Mouse (Mus musculus) CD4-positive helper T cell, adult 2 months (primary cell): ENCODE data around the gene Fbh1.

Source experiments
- DNase-seq: peaks from one replicate; pipeline ENCODE4 v3.0.0-alpha.2; 2012; ENCODE audit warnings: low read depth, missing footprints, low spot score

Fbh1 gene

DNA sequence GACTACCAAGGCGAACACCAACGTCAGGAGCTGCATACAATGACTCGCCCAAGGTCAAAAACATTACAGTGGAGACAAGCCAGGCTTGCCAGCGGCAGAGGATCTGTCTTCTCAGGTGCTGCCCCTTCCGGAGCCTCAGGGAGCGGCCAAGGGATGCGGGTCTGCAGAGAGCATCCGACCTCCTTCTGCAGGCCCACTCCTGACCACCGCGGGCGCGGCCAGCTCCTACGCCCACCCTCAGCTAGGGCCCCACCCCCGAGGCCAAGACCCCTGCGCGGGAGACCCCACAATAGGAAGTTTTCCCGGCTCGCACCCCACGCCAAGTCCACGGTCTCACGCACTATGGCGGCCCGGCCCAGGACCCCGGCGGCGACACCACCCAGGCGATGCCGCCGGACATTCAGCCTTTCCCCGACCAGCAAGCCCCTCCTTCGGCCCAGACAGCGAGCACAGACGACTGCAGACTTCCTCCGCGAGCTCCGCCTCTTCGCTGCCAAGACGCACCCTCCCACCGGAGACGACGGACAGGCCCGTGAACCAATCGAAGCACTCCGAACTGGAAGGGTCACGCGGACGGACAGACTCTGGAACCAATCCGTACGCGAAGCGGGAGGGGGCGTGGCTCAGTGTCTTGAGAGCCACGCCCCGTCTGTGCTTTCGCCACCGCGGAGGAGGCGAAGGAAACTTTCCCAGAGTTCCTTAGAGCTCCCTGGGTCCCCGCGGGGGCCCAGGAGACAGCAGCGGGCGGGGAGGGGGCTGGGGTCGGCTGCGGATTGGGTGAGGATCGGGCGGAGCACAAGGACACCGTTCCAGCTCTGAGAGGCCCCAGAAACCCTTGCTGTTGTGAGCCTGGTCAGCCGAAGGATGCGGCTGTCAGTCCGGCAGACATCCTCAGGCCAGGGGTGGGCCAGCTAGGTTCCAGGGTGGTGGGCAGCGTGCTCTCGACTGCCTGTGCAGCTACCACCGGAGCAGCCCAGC, at the start of gene Fbh1, which contains the start of gene Ankrd16:
Fbh1 (minus strand) TSS at position 492 of the 978 bp plus-strand sequence.
Ankrd16 (plus strand) TSS at position 786 of the 978 bp plus-strand sequence.
- DNase-seq: peak; percentile 99

DNA sequence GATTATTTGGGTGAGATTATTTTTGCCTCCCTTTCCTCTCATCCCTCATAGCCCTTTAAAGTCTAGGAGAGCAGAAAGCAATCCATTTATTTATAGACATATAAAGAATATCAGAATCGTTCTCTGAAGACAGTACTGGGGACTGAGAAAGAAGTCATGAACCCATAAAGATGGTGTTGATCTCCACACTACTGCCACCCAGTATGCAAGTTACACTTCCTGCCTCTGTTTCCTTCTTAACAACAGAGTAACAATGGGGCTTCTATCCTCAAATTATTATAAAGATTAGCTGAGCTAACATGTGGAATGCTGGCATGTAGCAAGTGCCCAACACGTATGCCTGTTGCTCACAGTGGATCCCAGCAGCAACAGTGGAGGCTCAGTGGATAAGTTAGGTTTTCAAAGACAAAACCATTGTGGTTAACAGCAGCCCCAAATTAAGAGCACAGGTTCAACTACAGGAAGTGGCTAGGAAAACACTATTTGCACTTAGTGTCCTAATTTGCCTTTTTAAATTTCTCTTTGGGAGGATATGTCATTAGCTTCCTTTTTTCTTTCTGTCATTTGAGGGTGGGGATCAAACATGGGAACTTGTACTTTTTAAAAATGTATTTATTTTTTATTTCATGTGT, 24.0 kb upstream of the Fbh1 start:
- peak; percentile 18 for DNase-seq

DNA sequence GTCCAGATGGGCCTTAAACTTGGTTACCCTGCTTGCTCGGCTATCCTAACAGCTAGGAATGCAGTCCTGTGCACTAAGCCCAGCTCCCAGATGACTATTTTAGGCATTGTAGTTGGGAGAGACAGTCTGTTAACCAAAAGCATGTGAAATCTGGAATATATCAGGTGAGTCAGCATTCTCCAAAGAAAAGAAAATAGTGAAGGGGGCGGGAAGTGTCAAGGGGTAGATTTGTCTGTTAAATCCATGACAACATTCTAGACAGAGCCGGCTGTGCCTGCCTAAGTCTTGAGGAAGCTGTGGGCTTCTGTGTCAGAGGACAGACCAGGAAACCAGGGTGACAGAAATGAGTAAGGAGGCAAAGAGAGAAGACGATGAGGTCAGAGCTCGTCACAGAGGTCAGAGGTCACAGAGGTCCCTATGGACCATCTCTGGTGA, 20.6 kb upstream of the Fbh1 start:
- peak; percentile 14 for DNase-seq

DNA sequence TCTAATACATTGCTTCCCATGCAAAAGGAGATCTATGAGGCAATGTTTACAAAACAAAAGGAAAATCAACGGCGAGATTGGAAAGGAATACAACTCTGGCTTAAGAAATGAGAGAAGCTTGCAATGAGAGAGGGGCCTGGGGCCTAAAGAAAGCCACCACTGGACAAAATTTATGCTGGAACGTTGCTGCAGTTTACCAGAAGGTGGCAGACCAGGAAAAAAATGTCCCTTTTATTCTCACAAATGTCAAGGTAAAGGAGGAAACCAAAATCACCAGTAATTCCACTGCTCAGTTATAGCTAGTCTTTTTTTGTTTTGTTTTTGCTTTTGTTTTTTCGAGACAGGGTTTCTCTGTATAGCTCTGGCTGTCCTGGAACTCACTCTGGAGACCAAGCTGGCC, 17.3 kb upstream of the Fbh1 start:
- no peak for DNase-seq

DNA sequence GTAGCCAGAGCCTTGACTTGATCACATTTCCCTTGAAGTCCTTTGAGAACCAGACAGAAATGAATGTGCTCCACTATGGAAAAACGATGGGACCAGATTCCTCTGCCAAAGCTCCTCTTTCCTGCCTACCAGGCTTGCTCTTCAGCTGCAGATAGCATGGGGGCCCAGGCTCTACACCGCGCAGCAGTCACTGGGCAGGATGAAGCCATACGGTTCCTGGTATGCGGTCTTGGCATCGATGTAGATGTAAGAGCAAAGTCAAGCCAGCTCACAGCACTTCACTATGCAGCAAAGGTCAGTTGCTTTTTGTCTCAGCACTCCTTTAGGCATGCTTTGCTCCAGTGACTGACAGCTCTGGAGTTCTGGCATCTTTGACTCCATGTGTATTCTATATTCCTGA, 6.8 kb upstream of the Fbh1 start:
- DNase-seq: no peak

DNA sequence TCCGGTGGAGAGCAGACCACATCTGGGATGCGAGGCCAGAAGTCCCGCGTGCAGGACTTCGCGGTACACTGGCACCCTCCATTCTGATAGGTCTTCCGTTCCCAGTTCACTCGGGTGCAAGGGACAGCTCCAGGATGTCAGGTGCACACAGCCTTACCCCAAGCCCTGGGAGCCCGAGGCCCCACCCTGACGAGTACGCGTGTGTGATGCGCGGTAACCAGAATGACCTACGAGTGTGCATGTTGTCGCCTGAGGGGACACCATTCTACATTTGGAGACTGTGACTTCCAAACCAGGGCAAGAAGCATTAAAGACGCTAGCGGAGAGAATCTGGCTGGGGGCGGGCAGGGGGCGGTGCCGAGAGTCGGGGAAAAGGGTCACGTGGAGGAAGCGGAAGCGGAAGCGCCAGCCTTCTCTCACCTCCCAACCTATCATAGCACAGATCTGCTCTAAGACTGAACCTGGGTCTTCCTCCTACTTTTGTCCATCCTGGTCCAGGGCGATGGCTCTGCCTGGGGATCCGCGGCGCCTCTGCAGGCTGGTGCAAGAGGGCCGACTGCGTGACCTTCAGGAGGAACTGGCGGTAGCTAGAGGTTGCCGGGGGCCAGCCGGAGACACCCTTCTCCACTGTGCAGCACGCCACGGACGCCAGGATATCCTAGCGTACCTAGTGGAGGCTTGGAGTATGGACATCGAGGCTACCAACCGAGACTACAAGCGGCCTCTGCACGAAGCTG, 873 bp upstream of the Fbh1 start:
- peak; percentile 95 for DNase-seq

GRCm38 (mm10) chr2:11776415-11776814, 967 bp downstream of the Fbh1 start:
- DNase-seq: no peak

DNA sequence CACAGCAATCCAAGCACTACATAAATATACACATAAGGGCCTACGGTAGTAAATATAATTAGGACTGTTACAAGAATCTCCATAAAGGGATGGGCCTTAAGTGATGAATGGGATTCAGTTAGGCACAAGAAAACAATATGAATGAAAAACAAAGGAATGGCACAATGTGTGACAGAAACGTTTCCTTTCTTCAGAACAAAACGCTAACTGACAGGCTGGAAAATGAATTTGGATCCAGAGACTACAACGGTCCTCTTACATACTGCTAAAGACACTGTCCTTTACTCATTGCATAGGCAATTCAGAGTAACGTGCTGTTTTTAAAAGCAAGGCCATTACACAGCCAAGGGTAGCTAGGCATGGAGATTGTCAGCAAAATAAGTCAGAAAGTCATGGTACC, 2.3 kb downstream of the Fbh1 start:
- no peak for DNase-seq

GRCm38 (mm10) chr2:11774426-11774825, 3.0 kb downstream of the Fbh1 start:
- no peak for DNase-seq

DNA sequence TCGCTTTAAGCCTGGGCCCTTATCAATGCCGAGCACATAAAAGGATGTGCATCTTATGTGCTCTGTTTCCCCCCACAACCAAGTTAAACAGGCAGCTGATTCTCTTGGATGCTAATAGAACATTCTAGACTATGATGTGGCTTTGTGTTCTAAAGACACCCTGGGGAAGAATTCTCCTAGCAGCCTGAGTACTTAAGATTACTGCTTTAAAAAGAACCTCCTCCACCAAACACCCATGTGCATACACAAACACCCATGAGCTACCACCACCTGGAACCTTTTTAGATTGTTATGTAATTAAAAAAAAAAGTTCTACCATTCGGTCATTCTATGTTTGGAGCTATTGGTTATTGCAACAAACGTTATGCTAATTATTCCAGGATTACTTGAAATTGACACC, 5.0 kb downstream of the Fbh1 start:
- DNase-seq: no peak

DNA sequence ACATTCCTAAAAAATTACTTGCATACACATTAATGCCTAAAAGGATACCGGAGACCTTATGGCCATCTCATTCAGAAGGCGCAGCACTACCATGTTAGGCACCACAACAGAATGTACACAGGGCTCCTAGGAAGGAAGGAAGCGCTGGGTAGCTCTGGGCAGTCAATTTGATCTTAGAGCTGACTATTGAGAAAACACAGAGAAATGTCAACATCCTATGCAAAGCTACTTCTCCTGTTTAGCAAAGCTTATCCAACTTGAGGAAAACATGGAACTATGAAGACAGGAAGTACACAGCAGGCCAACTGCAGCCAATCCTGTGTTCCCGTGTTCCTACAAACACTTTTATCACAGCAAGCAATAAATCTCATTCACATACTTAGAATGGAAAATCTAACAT, 5.7 kb downstream of the Fbh1 start:
- no peak for DNase-seq

DNA sequence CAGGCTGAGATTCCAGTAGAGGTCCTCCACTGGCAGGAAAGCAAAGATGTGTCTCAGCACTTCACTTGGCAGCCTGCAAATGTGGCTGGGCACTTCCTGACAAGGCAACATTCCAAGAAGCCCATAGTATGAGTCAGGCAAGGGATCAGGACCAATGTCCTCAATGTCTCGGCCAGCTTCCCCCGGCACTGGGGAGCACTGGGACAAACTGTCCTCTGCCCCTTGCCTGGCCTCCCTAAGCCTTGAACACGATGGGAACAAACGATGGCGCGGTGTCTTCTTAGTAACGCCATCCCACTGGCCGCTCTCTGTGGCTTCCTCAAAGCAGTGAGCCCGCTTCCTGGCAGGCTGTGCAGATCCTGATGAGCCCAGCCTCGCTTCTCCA, 10.2 kb downstream of the Fbh1 start:
- no peak for DNase-seq

- DNase-seq: no peak
Observed at GRCm38 (mm10) chr2:11766485-11767160, 10.8 kb downstream of the Fbh1 start.

DNA sequence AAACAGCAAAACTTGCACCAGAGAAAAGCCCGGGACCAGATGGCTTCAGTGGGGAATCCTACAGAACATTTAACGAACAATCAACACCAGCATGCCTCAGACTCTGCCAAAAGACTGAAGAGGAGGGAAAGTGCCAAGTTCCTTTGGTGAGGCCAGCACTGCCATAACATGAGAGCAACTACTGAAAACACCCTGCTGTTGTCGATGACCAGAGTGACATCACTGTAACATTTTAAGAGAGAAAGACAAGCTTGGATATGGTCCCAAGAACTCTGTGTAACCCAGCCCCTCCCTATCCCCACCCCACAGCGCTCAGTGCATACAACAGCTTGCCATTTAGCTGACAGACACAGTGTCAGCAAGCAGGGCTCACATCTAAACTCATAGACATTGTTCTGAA, 11.7 kb downstream of the Fbh1 start:
- no peak for DNase-seq

DNA sequence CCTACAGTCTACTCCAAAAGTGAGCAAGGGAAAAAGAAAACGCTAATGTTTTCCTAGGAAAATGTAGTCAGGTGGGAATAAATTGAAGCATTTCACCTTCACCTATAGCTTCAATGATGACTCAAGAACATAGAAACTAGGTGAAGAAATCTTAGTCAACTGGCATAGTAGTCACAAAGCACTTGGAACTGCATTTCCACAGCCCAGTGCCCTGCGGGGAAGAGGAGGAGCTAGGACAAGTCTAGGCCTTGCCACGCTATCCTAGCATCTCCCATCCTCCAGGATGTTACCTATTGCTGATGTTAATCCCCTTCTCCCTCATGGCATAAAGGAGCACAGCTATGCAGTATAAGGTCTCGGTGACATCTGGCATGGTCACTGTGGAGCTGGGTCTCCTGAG, 14.8 kb downstream of the Fbh1 start:
- DNase-seq: no peak

- no peak for DNase-seq
Observed at GRCm38 (mm10) chr2:11739516-11740051, 37.8 kb downstream of the Fbh1 start.

DNA sequence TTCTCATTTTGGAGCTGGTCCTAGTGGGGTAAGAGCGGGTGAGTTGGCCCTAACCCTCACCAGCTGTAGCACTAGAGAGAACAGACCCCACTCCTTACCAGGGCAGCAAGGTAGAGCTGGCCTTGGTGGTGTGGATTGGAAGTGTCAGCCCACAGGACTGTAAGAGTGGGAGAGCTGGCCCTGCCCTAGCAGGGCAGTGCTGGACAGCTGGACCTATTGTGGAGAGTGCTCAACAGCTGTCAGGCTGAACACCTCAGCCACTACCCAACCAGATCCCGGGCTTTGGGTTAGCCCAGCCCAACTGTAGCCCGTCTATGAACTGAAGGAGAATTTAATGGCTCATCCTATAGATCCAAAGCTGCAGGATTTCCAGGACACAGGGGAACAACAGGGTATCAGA, 38.6 kb downstream of the Fbh1 start:
- no peak for DNase-seq

- DNase-seq: no peak
Observed at GRCm38 (mm10) chr2:11735853-11736252, 41.5 kb downstream of the Fbh1 start.

DNA sequence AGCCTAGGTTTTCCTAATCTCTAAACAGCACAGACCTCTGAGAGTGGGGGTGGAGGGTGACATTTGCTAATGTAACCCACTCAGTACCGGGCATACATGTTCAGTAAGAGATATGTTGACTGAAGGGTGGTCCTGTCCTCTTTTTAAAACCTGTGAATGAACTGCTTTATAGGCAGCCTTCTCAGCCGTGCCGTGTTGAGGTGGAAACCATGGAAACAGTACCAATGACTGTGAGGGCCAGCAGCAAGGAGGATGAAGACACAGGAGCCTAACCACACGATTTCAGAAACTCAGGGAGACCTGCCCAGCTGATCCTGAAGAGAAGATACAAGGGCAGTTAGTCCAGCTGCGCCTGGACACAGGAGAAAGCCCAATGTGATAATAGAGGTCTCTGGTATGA, 44.4 kb downstream of the Fbh1 start:
- no peak for DNase-seq

GRCm38 (mm10) chr2:11729091-11729490, 48.3 kb downstream of the Fbh1 start:
- no peak for DNase-seq

- DNase-seq: no peak
Observed at GRCm38 (mm10) chr2:11727574-11727973, 49.8 kb downstream of the Fbh1 start.
